Mouse (Mus musculus) neural tube, embryonic 10.5 days (tissue): ENCODE results near the gene Nos2.

Source experiments
- DNase-seq: peaks from one replicate; pipeline ENCODE4 v3.0.0-alpha.2; 2017; ENCODE audit warnings: low spot score; ENCODE audit errors: extremely low spot score

Nos2 gene

DNA sequence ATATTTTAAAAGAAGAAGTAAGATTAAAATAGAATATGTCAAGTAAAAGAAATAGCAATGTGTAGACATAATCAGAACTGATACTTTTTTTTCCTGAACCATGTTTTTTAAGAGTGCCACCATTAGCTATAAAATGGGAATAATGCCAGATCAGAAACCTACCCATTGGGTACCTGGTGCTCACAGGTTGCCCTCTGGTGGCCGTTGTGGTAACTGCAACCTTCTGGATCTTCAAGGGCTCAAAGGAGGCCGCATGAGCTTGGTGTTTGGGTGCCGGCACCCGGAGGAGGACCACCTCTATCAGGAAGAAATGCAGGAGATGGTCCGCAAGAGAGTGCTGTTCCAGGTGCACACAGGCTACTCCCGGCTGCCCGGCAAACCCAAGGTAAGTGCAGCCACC lies 35.7 kb downstream of the Nos2 start:
- peak; percentile 81 for DNase-seq

DNA sequence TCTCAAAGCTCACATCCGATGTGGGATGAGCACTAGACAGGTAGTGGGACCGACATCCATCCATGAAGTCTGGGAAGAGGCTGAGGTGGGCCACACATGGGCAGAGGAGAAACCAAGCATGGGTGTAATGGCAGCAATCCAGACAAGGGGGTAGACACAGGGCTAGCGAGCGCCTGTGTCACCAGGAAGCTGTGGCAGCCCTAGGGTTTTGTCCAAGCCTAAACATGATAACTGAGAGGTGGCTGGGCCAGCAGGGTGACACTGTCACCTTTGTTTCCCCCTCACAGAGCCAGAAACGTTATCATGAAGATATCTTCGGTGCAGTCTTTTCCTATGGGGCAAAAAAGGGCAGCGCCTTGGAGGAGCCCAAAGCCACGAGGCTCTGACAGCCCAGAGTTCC lies 38.8 kb downstream of the Nos2 start:
- DNase-seq, result no peak

DNA sequence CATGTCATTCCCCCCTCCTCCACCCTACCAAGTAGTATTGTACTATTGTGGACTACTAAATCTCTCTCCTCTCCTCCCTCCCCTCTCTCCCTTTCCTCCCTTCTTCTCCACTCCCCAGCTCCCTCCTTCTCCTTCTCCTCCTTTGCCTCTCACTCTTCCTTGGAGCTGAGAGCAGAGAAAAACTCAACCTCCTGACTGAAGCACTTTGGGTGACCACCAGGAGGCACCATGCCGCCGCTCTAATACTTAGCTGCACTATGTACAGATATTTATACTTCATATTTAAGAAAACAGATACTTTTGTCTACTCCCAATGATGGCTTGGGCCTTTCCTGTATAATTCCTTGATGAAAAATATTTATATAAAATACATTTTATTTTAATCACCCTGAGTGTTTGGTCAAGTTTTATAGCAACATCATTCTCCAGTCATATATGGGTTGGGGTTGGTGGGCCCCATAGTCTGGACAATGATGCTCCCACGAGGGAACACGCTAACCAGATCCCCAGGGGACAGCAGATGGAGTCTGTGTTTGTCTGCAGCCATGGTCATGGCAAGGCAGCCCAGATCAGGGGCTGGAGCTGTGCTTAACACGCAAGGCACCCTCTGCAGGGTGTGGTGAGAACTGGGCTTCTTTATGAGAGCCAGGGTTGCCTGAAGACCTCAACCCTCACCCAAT lies 39.4 kb downstream of the Nos2 start:
- no peak for DNase-seq

DNA sequence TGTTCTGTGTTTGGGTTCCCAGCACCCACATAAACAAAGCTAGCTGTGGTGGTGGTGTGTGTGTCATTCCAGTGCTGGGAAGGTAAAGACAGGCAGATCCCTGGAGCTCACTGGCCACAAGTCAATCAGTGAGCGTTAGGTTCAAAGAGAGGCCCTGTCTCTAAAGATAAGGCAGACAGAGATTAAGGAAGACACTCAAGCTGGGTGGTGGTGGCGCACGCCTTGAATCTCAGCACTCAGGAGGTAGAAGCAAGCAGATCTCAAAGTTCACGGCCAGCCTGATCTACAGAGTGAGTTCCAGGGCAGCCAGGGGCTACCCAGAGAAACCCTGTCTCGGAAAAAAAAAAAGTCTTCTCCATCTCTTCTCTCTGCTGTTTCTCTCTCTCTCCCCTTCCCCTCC lies 40.6 kb downstream of the Nos2 start:
- DNase-seq, result no peak

DNA sequence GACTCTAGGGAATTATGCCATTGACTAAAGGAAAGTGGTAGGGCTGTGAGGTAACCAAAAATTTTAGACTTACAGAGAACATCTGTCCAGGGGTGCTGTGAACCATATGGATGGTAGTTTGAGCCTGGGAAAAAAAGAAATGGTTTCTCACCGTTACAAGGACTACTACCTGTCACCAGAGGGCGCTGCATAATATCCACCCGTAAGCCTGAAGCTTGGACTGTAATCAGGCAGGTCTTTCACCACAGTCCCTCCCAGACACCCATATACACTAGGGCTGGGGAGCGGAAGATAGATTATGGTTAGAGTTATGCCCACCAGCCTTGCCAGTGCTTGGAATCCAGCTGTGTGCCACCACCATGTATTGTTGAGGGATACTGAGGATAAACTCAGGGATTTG lies 46.8 kb downstream of the Nos2 start:
- peak; percentile 29 for DNase-seq

DNA sequence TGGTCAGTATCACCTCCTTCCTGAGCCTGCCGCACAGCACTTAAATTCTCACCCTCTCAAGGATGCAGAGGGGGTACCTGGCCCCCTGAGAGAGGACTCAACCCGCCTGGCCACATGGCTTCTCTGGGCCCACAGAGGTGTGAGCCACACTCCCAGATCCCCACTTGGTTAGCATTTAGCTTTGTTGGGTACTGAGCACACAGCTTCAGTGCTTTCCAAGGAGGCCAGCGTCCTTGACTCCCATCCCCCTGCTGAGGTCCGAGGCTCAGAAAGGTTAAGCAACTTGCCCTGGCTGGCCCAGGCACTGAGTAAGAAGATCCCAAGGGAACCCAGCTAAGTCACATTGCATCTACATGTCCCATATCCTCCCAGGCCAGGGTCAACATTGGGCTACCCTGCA lies 47.5 kb downstream of the Nos2 start:
- no peak for DNase-seq

DNA sequence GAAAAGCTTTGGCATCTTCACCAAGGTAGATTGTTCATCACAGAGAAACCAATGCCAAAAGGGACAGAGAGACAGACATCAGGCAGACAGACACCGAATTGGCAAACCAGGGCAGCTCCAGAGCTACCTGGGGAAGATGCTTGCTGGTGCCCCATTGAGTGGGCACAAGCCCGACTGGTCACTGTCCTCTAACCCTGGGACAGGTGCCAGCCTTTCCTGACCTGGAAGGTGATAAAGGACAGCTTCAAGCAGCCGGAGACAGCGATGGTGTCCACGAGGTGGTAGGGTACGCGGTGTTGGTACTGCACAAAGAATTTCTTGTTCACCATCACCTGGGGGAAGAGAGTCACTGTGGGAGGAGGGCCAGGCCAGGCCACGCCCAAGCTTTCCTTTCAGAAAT lies 50.5 kb downstream of the Nos2 start:
- no peak for DNase-seq

DNA sequence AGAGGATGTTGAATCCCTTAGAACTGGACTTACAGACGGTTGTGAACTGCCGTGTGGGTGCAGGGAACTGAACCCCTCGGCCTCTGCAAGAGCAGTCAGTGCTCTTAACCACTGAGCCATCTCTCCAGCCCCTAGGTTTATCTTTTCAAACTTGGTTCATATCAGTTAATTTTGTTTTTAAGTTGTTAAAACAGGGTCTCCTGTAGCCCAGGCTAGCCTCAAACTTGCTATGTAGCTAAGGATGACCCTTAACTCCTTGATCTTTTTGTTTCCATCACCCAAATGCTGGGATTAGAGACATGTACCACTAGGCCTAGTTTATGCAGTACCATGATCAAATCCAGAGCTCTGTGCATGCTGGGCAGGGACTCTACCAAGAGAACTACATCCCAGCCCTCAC lies 51.2 kb downstream of the Nos2 start:
- DNase-seq, result no peak

DNA sequence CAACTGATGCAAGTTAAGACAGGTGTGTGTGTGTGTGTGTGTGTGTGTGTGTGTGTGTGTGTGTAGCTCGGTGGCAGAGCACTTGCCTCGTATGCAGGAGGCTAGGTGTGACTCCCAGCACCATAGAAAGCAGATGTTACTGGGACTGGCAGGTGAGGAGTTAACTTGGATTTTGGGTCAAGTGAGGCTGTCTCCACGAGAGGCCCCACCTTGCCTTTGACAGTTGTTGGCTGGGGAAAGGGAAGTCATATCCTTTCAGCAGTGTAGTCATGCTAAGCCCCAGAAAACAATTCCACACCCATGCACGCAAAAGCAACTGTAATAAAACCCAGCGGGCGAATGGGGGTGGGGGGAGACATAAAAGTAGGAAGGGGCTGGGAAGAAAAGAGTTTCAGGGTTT lies 51.7 kb downstream of the Nos2 start:
- DNase-seq, result no peak

DNA sequence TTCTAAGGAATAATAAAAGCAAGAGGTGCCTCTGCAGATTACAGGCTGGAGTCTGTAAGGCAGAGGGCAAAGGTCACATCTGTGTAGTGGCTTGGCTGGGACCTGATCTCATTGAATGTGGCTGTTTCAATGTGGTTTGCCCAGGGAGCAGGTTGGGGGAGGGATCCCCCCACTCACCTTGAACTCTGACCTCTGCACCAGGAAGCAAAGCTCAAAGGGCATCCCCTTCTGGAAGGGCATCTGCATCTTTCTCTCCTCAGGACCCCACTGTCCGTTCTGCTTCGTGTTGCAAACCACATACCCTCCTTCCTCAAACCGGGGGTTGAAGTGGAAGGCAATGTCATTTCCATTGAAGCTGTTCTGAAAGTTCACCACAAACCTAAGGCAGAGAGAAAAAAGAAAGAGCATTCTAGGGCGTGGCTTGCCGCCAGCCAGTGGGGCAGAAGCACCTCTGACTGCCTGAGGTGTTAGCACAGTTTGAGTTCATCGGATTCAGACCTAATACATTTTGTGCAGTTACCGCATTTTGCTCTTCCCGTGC lies 52.3 kb downstream of the Nos2 start:
- peak; percentile 30 for DNase-seq

DNA sequence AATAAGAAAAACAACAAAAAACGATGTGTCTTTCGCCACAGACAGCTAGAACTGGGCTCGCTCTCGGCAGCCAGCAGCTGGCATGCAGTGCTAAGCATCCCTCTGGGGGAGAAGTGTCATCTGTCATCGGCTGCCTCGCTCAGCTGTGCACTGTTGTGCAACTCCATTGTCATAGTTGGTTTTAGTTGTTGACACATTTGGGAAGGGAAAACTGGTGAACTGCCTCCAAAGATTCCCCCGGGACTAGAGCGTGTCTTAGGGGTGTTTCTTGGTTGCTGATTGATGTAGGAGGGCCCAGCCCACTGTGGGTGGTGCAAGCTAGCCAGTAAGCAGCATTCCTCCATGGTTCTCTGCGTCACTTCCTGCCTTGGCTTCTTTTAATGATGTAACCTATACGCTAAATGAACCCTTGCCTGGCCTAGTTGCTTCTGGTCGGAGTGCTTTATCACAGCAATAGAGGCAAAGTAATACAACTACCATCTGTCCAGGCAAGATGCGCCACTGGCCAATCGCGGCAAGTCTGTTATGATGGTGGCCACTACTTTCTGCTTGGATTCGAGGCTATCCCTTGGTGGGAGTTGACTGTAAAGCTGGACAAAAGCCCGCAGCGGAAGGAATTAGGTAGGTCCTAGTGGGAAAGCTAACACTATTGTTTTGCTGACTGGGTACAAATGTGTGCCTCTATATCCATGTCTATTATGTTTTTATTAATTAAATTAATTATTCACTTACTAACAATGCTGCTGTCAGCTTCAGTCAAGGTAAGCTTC lies 53.0 kb downstream of the Nos2 start:
- DNase-seq, result peak; percentile 19

DNA sequence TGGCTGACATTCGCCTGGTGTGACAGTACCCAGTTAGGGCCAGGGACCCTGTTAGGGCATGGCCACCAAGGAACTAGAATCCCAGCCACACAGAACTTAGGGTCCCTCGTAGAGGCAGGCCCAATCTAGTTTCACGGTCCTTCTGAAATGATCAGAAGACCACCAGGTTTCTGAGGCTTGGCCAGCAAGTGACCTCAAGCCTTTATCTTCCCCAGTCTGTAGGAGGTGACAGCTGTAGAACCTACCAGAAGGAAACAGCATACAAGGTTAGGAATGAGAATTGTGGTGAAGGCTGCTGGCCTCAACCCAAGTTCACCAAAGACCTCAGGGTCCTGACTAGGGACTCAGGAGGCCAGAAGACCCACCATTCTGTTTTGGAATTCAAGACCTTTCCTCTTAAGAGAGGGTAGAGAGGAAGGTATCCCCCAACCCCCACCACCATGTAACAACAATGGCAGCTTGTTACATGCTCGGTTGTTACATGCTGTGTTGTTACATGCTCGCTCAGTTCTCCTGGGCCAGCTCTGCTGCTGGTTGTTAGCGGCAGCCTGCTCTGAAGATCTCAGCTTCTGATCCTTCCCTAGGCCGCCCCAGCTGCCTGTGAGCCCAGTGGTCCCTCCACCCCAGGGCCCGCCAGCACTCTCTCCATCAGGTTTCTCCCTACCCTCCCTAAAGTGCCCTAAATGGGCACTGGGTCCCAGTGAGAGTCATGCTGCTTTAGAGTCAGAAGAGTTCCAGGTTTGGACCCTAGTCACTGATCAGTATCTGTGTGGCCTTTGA lies 56.3 kb downstream of the Nos2 start:
- no peak for DNase-seq

DNA sequence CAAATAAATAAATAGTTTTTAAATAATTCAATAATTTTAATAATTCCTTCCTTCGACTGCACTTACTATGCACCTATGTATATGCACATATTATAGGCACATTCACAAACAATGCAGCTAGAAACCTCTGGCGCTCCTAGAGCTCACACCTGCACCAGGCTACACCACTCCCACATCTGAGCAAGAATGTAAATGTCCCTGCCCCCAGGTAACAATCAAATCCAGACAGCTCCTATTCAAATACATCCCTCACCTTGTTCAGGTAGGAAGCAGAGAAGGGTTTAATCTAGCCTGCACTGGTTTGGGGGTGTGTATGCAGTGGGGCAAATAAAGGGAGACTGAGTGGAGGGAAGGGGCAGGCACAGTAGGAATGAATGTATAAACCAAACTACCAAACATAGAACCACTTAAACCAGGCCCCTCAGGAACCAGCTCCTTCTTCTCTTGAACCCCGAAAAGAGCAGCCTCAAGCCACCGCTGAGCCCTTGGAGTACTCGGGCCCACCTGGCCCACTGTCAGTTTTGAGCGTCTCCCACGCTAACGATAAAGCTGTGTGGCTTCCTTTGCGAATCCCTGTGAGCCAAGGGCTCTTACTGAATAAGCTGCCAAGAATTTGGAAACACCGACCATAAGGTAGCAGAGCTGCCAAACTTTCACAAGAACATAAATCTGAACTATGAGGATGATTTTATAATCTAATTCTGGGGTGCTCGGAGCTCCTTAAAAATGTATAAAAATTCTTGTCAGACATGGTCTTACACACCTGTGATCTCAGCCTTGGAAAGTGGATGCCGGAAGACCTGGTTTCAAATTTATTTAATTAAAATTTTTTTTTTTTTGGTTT lies 57.8 kb downstream of the Nos2 start:
- DNase-seq, result no peak

DNA sequence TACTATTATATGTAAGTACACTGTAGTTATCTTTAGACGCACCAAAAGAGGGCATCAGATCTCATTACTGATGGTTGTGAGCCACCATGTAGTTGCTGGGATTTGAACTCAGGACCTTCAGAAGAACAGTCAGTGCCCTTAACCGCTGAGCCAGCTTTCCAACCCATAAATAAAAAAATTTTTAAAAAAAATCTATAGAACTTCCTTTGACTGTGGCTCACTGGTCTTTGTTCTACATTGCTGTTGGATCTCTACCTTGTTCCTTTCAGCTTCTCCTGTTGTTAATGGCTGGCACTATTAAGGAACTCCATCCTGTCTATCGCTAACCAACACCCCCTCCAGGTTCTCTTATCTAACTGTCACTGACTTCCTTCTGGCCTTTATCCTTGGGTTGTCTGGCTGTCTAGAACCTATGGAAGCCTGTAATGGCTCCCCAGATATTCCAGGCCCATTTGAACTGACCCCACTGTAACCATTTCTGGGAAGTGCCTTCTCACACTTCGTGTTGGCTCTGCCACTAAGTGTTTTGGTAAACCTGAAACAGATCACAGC lies 59.6 kb downstream of the Nos2 start:
- no peak for DNase-seq

DNA sequence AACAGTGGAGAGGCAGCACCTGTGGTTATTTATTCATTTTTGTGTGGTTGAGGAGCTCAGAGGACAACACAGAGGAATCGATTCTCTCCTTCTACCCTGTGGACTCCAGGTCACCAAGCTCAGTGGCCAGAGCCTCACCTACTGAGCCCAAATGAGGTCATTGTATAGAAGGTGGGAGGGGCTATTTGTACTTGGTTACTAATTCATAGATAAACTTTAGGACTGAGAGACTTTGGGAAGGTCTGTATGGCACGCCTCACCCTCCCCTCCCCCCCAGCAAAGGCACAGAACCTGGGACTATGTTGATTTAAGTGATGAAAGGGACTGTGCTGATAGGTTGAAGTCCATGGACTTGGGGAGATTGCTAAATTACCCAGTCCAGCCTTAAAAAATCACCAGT lies 61.5 kb downstream of the Nos2 start:
- no peak for DNase-seq

DNA sequence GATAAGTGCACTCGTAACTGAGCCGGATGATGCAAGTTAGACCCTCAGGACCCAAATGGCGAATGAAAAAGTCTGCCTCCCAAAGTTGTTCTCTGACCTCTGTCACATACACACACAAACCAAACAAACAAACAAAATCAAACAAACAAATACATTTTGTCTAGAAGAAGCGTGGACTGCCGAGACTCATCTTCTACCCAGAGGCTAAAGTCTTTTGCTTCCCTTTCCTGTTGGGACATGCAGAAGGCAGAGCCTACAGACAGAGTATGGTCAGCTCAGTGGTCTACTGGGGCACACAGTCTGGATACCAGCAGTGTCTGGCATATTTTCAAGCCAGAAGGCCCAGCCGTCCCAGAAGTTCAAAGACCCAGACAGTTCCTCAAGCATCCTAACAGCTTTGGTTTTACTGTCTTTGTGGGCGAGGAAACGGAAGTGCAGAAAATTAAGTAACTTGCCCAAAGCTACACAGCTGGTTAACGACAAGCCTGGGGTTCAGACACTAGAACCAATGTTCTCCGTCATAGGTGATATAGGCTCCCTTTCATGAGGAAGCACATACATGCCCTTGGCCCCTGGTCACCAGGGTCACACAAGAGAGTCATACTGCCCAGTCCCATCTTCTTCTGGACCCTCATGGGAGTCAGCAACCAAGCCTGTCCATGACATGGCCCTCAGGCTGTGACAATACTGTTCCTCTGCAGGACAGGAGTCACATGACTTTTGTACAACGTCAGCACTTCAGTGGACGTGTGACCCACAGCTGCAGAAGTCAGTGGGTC lies 62.1 kb downstream of the Nos2 start:
- no peak for DNase-seq

DNA sequence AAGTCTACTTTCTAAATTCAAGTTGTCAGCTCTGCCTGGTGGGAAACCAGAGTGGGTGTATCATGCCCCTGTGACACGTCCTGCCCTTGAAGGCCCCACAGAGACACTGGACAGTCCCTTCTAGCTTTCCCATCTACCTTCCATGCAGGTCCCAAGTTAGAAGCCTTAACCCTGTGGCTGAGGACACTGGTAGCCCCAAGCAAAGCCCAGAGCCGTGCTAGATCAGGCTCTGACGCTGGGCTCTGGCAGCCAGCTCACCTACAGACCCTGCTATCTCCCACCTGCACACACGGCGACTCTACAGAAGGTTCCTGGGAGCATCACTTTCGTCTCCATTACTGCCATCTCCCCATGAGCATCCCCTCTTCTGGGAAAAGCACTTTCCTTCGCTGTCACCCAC lies 63.0 kb downstream of the Nos2 start:
- no peak for DNase-seq

DNA sequence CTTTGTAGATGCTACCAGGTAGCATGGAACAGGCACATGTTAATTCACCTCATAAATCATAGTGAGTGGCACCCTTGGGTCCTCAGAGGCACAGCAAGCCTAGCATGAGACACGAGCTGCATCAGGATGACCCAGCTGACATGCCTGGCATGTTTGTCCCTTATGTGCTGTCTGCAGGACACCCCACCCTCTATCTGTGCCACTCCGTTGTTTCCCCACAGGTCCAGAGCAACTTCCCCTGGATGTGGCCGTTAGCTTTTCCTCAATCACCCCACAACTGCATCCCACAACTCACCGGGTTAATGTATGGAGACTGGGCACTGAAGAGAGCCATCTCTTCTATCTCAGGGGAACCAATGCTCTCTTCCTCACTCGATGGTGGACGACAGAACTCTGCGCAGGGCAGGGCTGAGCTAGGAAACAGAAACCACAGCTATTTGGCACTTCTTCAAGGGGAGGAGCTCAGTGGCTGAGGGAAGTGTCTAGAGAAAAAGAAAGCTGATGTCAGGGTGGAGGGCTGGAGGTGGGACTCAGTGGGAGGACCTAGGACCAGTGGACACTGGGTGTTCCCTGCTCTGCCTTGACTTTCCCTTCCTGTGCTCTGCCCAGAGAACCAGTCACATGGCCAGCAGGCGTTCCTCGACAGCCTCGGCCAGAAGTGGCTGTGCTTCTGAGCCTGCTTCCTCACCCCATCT lies 64.0 kb downstream of the Nos2 start, which contains the start of gene Lgals9:
TSS of gene Lgals9 (minus strand) at position 464 of the 695 bp plus-strand sequence.
- DNase-seq, result no peak

DNA sequence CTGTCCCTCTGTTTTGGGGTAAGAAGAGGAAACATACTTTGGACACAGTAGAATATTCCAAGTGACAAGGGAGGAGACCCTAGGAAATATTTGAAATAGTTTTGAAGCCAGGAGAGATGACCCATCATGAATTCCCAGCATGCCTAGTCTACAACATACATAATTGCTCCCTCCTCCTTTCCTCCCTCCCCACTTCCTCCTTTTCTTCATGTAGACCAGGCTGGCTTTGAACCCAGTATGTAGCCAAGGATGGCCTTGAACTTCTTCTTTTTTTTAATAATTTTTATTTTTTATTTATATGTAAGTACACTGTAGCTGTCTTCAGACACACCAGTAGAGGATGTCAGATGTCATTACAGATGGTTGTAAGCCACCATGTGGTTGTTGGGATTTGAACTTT lies 64.9 kb downstream of the Nos2 start:
- DNase-seq, result no peak
